Comparison of ENCODE assay signal across 12 mouse cellular contexts in genomic region chr17:11107916-11108315, GRCm38 (mm10).
DNase-seq lines count a peak whose midpoint lies in the region; ATAC-seq lines count a peak whose summit lies in the region.
"Had no signal": no experiment of that assay in that cellular context is flagged by ENCODE, and none has a peak within 500 bp of the region (broad histone marks: within the 10 kb centered on the region; RNA-seq: fewer than 3 reads in every experiment).

No protein-coding gene starts in this region.

- H3K4me2 ChIP-seq in intestine, embryonic 16.5 days (ENCODE audit: low read depth, low read length): no peak overlapping the region
- H3K4me2 ChIP-seq in heart, embryonic 11.5 days: no peak overlapping the region
- H3K4me2 ChIP-seq: heart, embryonic 13.5 days had no signal

- H3K4me1 ChIP-seq in intestine, embryonic 16.5 days (ENCODE audit: control insufficient read depth, insufficient read depth, low read length): no peaks in the 10 kb centered on the region
- H3K4me1 ChIP-seq in heart, embryonic 11.5 days (ENCODE audit: control insufficient read depth, insufficient read depth, low read length): no peaks in the 10 kb centered on the region
- H3K4me1 ChIP-seq: heart, embryonic 13.5 days had no signal

- no peaks in the 10 kb centered on the region for H3K9me3 ChIP-seq in intestine, embryonic 16.5 days (ENCODE audit: control insufficient read depth, low read length)
- H3K9me3 ChIP-seq in heart, embryonic 11.5 days (replicated peaks; ENCODE audit: control insufficient read depth, low read length): no peaks in the 10 kb centered on the region
- H3K9me3 ChIP-seq: heart, embryonic 13.5 days had no signal

- WGBS in intestine, embryonic 16.5 days: 50% methylated on average over 2 of the region's 2 CpGs
- 50% methylated on average over 2 of the region's 2 CpGs for WGBS in heart, embryonic 11.5 days (ENCODE audit: insufficient replicate concordance)

- no peak overlapping the region for H3K9ac ChIP-seq in intestine, embryonic 16.5 days (ENCODE audit: low read depth, low read length)
- no peak overlapping the region for H3K9ac ChIP-seq in heart, embryonic 11.5 days (ENCODE audit: low read depth, low read length)
- H3K9ac ChIP-seq: heart, embryonic 13.5 days had no signal

- H3K4me3 ChIP-seq in intestine, embryonic 16.5 days (ENCODE audit: low read length): no peak overlapping the region
- H3K4me3 ChIP-seq in heart, embryonic 11.5 days (ENCODE audit: low read depth, low read length): no peak overlapping the region
- H3K4me3 ChIP-seq: heart, embryonic 13.5 days had no signal

- no peaks in the 10 kb centered on the region for H3K27me3 ChIP-seq in intestine, embryonic 16.5 days (replicated peaks; ENCODE audit: control insufficient read depth, insufficient read depth, low read length)
- H3K27me3 ChIP-seq in heart, embryonic 11.5 days (ENCODE audit: control insufficient read depth, insufficient read depth, low read length): no peaks in the 10 kb centered on the region
- H3K27me3 ChIP-seq: heart, embryonic 13.5 days had no signal

- ATAC-seq in intestine, embryonic 16.5 days: no peak
- ATAC-seq in heart, embryonic 11.5 days (replicated peaks; ENCODE audit: insufficient number of reproducible peaks, low FRiP score, low TSS enrichment): no peak
- ATAC-seq: hindbrain, embryonic 16.5 days; lung, postnatal 0 days had no signal

- no peak overlapping the region for H3K27ac ChIP-seq in intestine, embryonic 16.5 days (ENCODE audit: low read length)
- H3K27ac ChIP-seq in heart, embryonic 11.5 days (ENCODE audit: low read depth, low read length): no peak overlapping the region
- H3K27ac ChIP-seq: heart, embryonic 13.5 days had no signal

- DNase-seq in retina, postnatal 1 day: peak; percentile 23
- DNase-seq in retina, embryonic 14.5 days (ENCODE audit: low spot score): no peak
- peak; percentile 15 to 22 for DNase-seq in frontal cortex, postnatal 10 days (ENCODE audit: low spot score in 2 of 2)
- peak; percentile 26 to 60 for DNase-seq in left cerebral cortex, adult 18-20 months (ENCODE audit: low spot score in 2 of 2)
- DNase-seq in adrenal gland, postnatal 36 days: no peak
- DNase-seq: midbrain, embryonic 14.5 days; thymus, postnatal 4 days had no signal

- H3K36me3 ChIP-seq in intestine, embryonic 16.5 days (ENCODE audit: control insufficient read depth, insufficient read depth, low read length): no peaks in the 10 kb centered on the region
- H3K36me3 ChIP-seq in heart, embryonic 11.5 days (ENCODE audit: control insufficient read depth, insufficient read depth, low read length): no peaks in the 10 kb centered on the region
- H3K36me3 ChIP-seq: heart, embryonic 13.5 days had no signal

Comparison
In these comparisons a context has a peak if more than half of its experiments do, and no peak if none do; other contexts are left out.
1. DNase-seq: peak in retina, postnatal 1 day (single experiment), frontal cortex, postnatal 10 days (2 of 2) and left cerebral cortex, adult 18-20 months (2 of 2); none in retina, embryonic 14.5 days (single experiment) and adrenal gland, postnatal 36 days (0 of 2).